Mouse (Mus musculus) stomach, postnatal 0 days (tissue): ENCODE results near the gene Dnajb7.

Experiments used
- CTCF ChIP-seq: IDR thresholded peaks from 2 replicates; pipeline ENCODE4 v1.5.1; 2016; ENCODE audit warnings: antibody characterized with exemption, low read depth, mild to moderate bottlenecking, moderate library complexity
- EP300 ChIP-seq: optimal IDR thresholded peaks from 2 replicates; pipeline ENCODE3; 2016; ENCODE audit warnings: antibody characterized with exemption

DNA sequence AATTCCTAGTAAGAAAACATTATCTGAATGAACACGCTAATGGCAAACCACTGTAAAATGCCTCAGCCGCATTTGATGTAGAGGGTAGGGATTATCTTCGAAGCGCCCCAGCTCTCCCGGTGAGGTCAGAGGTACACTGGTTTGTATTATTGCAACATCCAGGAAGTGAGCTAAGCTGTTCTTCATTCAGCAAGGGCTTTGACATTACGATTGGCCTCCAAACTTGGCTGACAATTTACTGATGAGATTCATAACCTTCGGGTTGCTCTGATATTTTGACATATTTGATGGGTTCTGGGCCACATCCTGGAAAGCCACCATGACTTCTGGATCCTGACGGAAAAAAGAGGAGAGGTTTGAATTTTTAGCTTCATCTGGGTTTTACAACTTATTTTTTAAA lies 42.9 kb downstream of the Dnajb7 start:
- TF ChIP-seq CTCF, result no peak
- no peak for TF ChIP-seq EP300
